Mouse (Mus musculus): ENCODE results near the gene Nubpl. TPM values are rescaled to one million over a fixed set of nuclear protein-coding genes. Genes with fewer than 3 reads are reported as not detected.

The Nubpl gene
- total RNA-seq, 2 experiments from 2014 or later, result 4.4 to 6.7 TPM

DNA sequence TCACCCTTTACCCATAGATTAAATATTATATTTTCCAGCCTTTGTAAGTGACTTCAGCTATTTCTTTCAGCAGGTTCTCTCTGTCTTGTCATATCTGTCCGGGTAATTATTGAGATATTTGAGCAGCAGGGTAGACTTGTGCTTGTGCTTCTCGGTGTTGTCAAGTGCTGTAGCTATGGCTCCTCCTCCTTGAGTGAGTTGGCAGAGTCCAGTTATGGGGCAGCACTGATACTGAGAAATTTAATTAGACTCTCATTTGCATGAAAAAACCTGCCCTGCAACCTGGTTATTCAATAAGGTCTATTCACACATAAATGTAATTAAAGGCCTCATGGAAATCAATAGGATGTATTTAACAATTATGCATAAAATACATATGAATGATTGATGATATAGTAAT lies 145.2 kb downstream of the Nubpl start:
- no peak for DNase-seq (ENCODE audit: low spot score)

DNA sequence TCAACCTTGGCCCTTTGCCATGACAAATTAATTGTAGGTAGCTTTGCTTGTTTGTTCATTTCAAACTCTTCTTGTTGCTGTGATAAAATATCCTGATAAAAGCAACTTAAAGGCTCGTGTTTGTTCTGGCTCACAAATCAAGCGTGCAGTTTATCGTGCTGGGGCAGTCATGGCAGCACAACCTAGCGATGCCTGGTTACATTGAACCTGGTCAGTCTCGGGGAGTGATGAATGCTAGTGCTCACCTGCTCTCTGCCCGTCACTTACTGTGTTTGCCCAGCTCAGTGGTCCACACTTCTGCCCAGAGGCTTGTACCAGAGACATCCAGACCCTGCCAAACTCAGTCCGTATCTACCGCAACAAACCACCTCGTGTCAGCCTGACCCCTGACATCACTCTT lies 149.9 kb downstream of the Nubpl start:
- DNase-seq (ENCODE audit: low spot score), result no peak

DNA sequence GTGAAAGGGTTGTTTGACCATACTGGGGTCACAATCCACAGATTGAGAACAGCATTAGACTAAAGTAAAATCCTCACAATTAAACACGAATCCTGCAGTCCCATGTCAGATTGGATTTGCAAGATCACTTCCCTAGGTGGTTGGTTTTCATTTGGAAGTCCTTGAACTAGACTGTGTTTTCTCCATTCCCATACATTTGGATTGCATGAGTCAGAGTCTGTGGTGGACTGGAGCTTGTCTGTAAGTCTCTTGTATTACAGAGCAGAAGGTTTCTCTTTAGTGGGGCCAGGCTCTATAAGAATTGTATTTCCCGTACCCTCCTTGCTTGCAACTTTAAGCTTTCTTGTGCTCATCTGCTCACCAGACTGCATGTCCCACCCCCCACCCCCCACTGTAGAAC lies 151.0 kb downstream of the Nubpl start:
- no peak for DNase-seq (ENCODE audit: low spot score)

DNA sequence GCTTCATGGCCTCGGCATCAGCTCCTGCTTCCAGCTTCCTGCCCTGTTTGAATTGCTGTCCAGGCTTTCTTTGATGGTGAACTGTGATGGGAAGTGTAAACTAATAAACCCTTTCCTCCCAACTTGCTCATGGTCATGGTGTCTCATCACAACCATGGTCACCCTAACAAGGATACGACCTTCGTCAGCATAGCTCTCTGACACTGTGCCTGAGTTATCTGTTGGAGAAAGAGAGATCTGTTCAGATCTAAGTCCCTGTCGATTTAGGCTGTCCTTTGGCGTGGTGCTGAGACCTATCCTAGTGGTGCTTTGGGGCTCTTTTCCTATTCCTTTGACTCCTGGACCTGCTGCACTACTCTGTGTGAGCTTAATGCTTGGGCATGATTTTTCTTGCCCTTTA lies 156.6 kb downstream of the Nubpl start:
- no peak for DNase-seq (ENCODE audit: low spot score)

- DNase-seq (ENCODE audit: low spot score), result no peak
Observed at GRCm38 (mm10) chr12:52268131-52268530, 170.6 kb downstream of the Nubpl start.

DNA sequence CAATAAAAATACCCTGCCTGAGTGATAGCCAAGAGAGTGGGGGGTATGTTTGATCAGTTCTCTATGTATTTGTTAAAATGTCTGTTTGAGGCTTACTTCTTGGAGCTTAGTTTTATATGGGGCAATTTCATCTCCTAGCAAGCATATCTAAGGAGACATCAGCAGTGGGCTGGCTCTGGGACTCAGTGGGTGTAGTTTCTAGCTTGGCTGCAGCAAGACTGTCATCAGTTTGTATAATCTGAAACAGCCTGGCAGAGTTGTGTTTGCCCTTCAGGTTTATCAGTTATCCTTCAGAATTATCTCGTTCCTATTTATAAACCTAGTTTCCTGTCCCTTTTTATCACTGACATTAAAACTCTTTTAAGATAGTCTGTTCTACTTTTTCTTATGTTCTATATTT lies 175.3 kb downstream of the Nubpl start:
- no peak for DNase-seq (ENCODE audit: low spot score)

DNA sequence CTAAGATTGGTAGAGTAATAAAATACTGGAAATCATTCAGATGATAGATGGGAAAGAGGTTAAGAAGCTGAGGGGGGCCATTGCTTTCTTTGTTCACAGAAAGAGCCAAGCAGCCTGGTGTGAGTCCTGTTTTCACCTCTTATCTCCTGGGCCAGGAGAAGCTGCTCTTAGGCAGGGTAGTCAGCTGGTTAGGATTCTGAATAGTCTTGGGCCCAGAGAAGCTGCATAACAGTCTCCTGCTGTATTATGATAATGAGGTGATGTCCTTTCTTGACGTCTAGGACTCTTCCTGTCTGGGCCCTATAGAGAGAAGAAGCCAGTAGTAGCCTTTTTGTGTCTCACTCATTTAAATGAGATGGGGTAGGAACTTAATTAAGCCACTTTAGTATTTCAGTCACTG lies 178.8 kb downstream of the Nubpl start:
- no peak for DNase-seq (ENCODE audit: low spot score)

DNA sequence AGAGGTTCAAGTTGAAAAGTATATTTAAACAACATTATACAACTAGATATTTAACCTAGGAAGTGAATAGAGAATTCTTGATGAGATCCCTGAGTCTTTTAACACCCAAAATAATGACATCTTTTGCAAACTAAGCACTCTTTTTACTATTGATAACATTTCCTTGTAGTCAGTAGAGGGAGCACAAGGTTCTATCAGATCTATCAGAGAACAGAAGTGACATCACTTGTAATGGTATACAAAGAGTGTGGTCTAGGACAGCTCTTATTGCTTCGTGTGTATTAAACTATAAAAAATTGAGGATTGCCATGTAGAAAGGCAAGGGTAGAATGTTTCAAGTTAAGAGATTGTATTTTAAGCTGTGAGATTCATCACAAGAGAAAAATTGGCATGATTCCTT lies 183.7 kb downstream of the Nubpl start:
- no peak for DNase-seq (ENCODE audit: low spot score)

- DNase-seq (ENCODE audit: low spot score), result no peak
Observed at GRCm38 (mm10) chr12:52284471-52284870, 186.9 kb downstream of the Nubpl start.

DNA sequence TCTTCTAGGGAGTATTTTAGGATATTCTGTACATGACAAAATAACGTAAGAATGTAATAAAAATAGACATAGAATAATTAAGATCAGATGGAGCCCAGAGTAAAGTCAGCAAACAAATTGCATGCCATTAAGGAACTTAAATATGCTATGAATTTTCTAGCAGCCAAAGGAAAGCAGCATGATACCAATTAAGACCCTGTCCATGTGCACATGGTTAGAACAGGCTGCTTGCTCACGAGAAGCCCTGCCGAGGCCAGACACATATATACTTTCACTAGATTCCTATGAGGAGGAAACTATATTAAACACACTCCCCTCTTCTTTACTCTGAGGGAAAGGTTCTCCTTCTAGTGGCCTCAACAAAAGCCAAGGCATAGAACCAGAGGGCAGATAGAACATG lies 189.3 kb downstream of the Nubpl start:
- no peak for DNase-seq (ENCODE audit: low spot score)

GRCm38 (mm10) chr12:52288537-52288936 lies 191.0 kb downstream of the Nubpl start:
- DNase-seq (ENCODE audit: low spot score), result peak; percentile 9

DNA sequence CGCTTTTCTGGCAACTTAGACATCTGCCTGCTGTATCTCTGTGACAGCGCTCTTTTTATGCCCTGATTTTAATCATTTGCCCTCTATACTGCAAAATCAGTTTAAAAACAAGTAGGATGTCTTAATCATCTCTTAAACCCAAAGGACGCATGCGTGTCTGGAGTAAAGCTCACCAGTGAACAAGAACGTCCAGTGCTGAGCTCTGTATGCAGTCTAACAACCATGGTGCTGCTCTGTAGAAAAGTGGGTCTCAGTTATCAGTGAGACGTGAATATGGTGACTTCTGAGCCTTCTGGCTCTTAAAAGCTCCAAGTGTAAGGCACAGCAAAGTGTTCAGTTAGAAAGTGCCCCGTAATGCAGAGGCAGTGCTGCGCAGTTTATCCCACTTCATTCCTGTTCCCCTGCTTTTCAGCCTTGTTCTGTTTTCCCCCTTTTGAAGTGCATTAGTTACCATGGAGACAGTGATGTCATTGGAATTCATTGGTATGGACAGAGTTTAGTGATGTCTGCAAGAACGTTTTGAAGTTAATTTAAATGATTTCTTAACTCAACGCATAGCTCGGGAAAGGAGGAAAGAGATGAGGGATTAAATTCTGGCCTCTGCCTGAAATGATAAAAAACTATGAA lies 191.5 kb downstream of the Nubpl start:
- no peak for DNase-seq (ENCODE audit: low spot score)

- no peak for DNase-seq (ENCODE audit: low spot score)
Observed at GRCm38 (mm10) chr12:52289594-52289993, 192.1 kb downstream of the Nubpl start.

- no peak for DNase-seq (ENCODE audit: low spot score)
Observed at GRCm38 (mm10) chr12:52293931-52294330, 196.4 kb downstream of the Nubpl start.

- DNase-seq (ENCODE audit: low spot score), result no peak
Observed at GRCm38 (mm10) chr12:52297988-52298387, 200.5 kb downstream of the Nubpl start.

GRCm38 (mm10) chr12:52298683-52299082 lies 201.1 kb downstream of the Nubpl start:
- no peak for DNase-seq (ENCODE audit: low spot score)

GRCm38 (mm10) chr12:52302961-52303360 lies 205.4 kb downstream of the Nubpl start:
- no peak for DNase-seq (ENCODE audit: low spot score)

DNA sequence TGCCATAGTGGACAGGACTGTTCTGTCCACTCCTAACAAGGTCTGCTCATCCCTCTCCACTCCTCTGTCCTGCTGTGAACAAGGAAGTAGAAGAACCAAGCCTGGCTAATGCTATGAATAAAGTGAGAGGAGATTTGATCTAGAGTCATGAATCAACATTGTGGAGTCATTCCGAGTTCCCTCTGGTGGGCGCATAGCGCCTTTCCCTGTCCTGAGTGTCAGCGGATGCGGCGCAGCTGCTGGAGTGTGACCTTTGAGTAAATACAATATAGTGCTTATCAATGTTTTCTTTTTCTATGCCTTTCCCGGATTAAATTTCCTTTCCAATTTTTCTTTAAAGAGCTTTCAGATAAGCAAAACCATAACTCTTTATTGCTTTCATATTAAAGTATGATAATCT lies 208.8 kb downstream of the Nubpl start:
- DNase-seq (ENCODE audit: low spot score), result no peak

DNA sequence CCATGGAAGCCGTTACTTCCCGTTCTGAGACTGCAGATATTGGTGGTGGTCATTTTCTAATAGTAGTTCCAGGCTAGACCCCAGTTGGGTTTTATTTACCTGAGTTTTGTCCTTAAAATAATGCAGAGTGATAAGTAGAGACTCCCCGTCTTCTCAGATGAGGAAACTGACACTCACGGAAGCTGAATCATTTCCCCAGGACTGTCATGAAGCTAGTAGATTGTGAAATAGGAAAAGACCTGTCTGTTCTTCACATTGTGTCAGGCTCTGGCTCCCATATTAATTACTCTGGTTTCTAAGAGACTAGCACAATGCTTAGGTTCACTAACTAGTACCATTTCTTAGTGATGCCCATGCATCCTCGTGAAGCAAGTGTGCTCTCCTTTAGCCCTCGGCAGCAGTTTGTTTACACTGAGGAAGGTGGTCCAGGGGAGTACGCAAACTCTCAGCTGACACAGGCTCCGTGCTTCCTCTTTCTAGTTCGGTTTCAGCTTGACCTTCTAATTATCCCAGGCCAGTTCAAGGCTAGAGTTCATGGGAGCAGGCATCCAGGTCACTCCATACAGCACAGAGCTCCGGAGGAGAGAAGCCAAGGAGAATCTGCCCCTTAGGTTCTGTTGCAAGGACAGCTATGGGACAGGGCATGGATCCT lies 209.9 kb downstream of the Nubpl start:
- no peak for DNase-seq (ENCODE audit: low spot score)

DNA sequence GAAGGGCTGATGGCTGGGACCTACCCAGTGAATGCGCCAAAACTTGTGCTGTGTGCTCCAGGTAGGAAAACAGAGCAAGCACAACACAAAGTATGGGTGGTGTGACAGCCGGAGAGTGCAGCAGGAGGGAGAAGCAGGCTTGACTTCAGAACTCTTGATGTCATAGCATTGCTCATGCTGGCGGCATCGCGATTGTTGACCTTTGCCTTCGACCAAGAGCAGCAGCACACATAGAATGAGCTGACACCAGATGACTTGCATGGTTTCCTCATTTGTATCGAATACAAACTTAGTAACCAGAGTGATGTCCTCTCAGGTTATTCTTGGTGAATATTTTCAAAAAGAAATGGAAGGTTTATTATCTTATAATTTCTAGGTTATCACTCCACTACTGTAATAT lies 211.1 kb downstream of the Nubpl start:
- DNase-seq (ENCODE audit: low spot score), result no peak

DNA sequence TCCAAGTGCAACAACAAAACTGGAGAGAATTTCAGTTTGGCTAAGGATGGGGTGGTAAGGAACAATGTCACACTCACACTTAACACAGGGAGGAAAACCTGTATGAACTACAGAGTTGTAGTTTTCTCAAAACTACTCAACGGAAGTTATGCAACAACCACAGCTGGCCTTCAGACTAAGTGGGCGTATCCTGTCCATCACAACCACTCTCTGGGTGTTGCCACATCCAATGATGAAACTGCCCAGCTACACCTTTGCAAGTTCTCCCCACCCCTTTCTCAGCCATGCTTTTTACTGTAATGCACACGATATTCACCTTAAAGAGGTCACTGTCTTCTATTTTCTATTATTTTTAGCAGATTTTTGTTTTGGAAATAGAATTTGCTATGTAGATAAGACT lies 217.3 kb downstream of the Nubpl start:
- DNase-seq (ENCODE audit: low spot score), result no peak

DNA sequence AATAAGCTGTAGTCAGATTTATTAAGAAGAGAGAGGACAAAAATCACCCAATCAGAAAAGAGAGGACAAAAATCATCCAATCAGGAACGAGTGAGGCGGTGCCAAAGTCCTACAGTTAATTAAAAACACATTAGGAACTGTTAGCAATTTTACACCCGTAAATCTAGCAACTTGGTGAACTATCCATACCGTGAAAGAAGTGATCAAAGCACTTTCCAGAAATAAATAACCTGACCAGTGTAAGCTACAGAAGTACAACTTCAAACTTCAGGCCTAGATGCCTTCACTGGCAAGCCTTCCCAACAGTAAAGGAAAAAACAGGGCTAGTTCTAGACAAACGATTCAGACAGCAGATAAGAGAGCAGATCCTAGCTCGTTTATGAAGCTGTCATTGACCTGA lies 220.1 kb downstream of the Nubpl start:
- DNase-seq (ENCODE audit: low spot score), result no peak

DNA sequence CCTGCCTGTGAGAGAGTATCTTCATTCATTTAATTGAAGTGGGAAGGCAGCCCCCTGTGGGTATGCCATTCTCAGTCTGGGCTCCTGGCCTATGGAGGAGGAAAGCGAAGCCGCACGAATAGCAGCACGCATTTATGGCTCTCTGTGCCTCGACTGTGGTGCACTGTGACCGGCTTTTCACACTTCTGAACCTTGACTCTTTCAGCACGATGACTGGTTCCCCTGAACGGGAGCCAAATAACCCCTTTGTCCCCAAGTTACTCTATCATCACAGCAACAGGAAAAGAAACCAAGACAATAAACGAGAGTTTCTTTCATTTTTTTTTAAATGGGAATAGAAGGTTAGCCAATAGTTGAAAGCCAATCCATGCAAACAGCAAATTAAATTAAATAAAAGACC lies 220.9 kb downstream of the Nubpl start:
- DNase-seq (ENCODE audit: low spot score), result no peak

- no peak for DNase-seq (ENCODE audit: low spot score)
Observed at GRCm38 (mm10) chr12:52319156-52319555, 221.6 kb downstream of the Nubpl start.

Data from gastrocnemius, adult 18-20 months (tissue).